8 mouse cellular contexts compared by ENCODE assay signal in genomic region chr16:50737396-50737843, GRCm38 (mm10).
DNase-seq lines count a peak whose midpoint lies in the region; ATAC-seq lines count a peak whose summit lies in the region.

No protein-coding gene starts in this region.

- H3K9ac ChIP-seq in forebrain, embryonic 14.5 days (ENCODE audit: low read length), result peak overlapping the region; percentile 49; the same call in 1 of the 2 replicates
- H3K9ac ChIP-seq in intestine, embryonic 14.5 days (ENCODE audit: low read length), result peak overlapping the region; percentile 47
- H3K9ac ChIP-seq in lung, embryonic 16.5 days (ENCODE audit: low read length), result peak overlapping the region; percentile 60

- H3K4me2 ChIP-seq in forebrain, embryonic 14.5 days (ENCODE audit: low read length), result peak overlapping the region; percentile 60
- H3K4me2 ChIP-seq in intestine, embryonic 14.5 days (ENCODE audit: low read length), result peak overlapping the region; percentile 64
- peak overlapping the region; percentile 65 for H3K4me2 ChIP-seq in lung, embryonic 16.5 days (ENCODE audit: low read depth, low read length)

- 26% methylated on average over 10 of the region's 10 CpGs for WGBS in forebrain, embryonic 14.5 days
- WGBS in intestine, embryonic 14.5 days, result 27% methylated on average over 10 of the region's 10 CpGs
- 23% methylated on average over 10 of the region's 10 CpGs for WGBS in lung, embryonic 16.5 days

- H3K4me3 ChIP-seq in forebrain, embryonic 14.5 days (ENCODE audit: low read depth, low read length), result peak overlapping the region; percentile 32
- peak overlapping the region; percentile 38 for H3K4me3 ChIP-seq in intestine, embryonic 14.5 days (ENCODE audit: low read depth, low read length)
- peak overlapping the region; percentile 53 for H3K4me3 ChIP-seq in lung, embryonic 16.5 days (ENCODE audit: low read length)

- no peaks in the 10 kb centered on the region for H3K36me3 ChIP-seq in forebrain, embryonic 14.5 days (ENCODE audit: control insufficient read depth, insufficient read depth, low read length)
- no peaks in the 10 kb centered on the region for H3K36me3 ChIP-seq in intestine, embryonic 14.5 days (ENCODE audit: control insufficient read depth, insufficient read depth, low read length)
- no peaks in the 10 kb centered on the region for H3K36me3 ChIP-seq in lung, embryonic 16.5 days (ENCODE audit: control insufficient read depth, insufficient read depth, low read length)

- peak; percentile 38 for DNase-seq in kidney, adult 18-20 months
- no peak for DNase-seq in kidney, adult 11 months
- peak; percentile 31 to 47 for DNase-seq in adrenal gland, postnatal 36 days
- no peak for DNase-seq in forebrain, embryonic 14.5 days (ENCODE audit: low spot score)
- DNase-seq in intestine, embryonic 14.5 days (ENCODE audit: low spot score), result peak; percentile 70
- peak; percentile 30 for DNase-seq in retina, postnatal 1 day
- no peak for DNase-seq in right cerebral cortex, adult 18-20 months

- no peak overlapping the region for H3K27ac ChIP-seq in forebrain, embryonic 14.5 days (ENCODE audit: low read depth, low read length)
- no peak overlapping the region for H3K27ac ChIP-seq in intestine, embryonic 14.5 days (ENCODE audit: low read depth)
- H3K27ac ChIP-seq in lung, embryonic 16.5 days (ENCODE audit: low read length), result no peak overlapping the region

- H3K9me3 ChIP-seq in forebrain, embryonic 14.5 days (replicated peaks; ENCODE audit: control insufficient read depth, low read length), result no peaks in the 10 kb centered on the region
- no peaks in the 10 kb centered on the region for H3K9me3 ChIP-seq in intestine, embryonic 14.5 days (ENCODE audit: control insufficient read depth, low read length)
- no peaks in the 10 kb centered on the region for H3K9me3 ChIP-seq in lung, embryonic 16.5 days (ENCODE audit: control insufficient read depth, low read length)

- peaks cover 4% of the 10 kb centered on the region; the same call in 1 of the 2 replicates for H3K4me1 ChIP-seq in forebrain, embryonic 14.5 days (ENCODE audit: control insufficient read depth, insufficient read depth, low read length)
- H3K4me1 ChIP-seq in intestine, embryonic 14.5 days (replicated peaks; ENCODE audit: control insufficient read depth, insufficient read depth, low read length), result 0 out of 2 replicates have a peak, but pooled peaks cover 4% of the 10 kb centered on the region
- no peaks in the 10 kb centered on the region; the same call in 1 of the 2 replicates for H3K4me1 ChIP-seq in lung, embryonic 16.5 days (replicated peaks; ENCODE audit: control insufficient read depth, insufficient read depth, low read length)

- no peaks in the 10 kb centered on the region for H3K27me3 ChIP-seq in forebrain, embryonic 14.5 days (replicated peaks; ENCODE audit: control insufficient read depth, insufficient read depth, low read length)
- H3K27me3 ChIP-seq in intestine, embryonic 14.5 days (replicated peaks; ENCODE audit: control insufficient read depth, insufficient read depth, low read length), result no peaks in the 10 kb centered on the region
- H3K27me3 ChIP-seq in lung, embryonic 16.5 days (ENCODE audit: control insufficient read depth, insufficient read depth, low read depth, low read length), result no peaks in the 10 kb centered on the region

- ATAC-seq in forebrain, embryonic 14.5 days, result no peak
- 0 out of 2 replicates have a peak, but pooled peaks have one; percentile 14 for ATAC-seq in intestine, embryonic 14.5 days (replicated peaks; ENCODE audit: low FRiP score, low TSS enrichment, low read depth)
- no peak for ATAC-seq in lung, embryonic 16.5 days (ENCODE audit: low read depth)

Comparison
In these comparisons a context has a peak if more than half of its experiments do, and no peak if none do; other contexts are left out.
1. DNase-seq: peak in kidney, adult 18-20 months (single experiment), adrenal gland, postnatal 36 days (2 of 2), intestine, embryonic 14.5 days (single experiment) and retina, postnatal 1 day (single experiment); none in kidney, adult 11 months (single experiment), forebrain, embryonic 14.5 days (single experiment) and right cerebral cortex, adult 18-20 months (single experiment).
2. Peak in every context shown above with its lines, with median percentiles within 50 percentile points of each other: H3K4me2 ChIP-seq, H3K4me3 ChIP-seq and H3K9ac ChIP-seq.